Mouse (Mus musculus): ENCODE data around the gene Slc31a2. TPM values are rescaled to one million over a fixed set of nuclear protein-coding genes. Genes with fewer than 3 reads are reported as not detected.
A peak's percentile ranks its signal among the peaks of the same experiment; 100 is the strongest.
"Not testable (repeated sequence)": the region's sequence is repeated elsewhere in the genome, so short reads cannot be mapped to it uniquely, and the experiment has no call there.

Slc31a2 gene
- polyA plus RNA-seq, 1 experiment from 2014 or later: 7.1 TPM

- no peaks in the 10 kb centered on the region for H3K9me3 ChIP-seq
- no peak overlapping the region for H3K4me2 ChIP-seq
- ATAC-seq (ENCODE audit: low FRiP score): no peak
- H3K9ac ChIP-seq: no peak overlapping the region
- H3K4me3 ChIP-seq (replicated peaks): no peak overlapping the region
- H3K36me3 ChIP-seq (replicated peaks): no peaks in the 10 kb centered on the region
- H3K27me3 ChIP-seq: no peaks in the 10 kb centered on the region
- no peak overlapping the region for H3K27ac ChIP-seq
- no peaks in the 10 kb centered on the region for H3K4me1 ChIP-seq
- WGBS: 84% methylated on average over 10 of the region's 10 CpGs
These were observed 2.9 kb downstream of the Slc31a2 start for GRCm38 (mm10) chr4:62265154-62265836.

GRCm38 (mm10) chr4:62266016-62266415, 3.7 kb downstream of the Slc31a2 start:
- not testable (repeated sequence) for H3K4me1 ChIP-seq; H3K9me3 ChIP-seq; H3K4me2 ChIP-seq; H3K27me3 ChIP-seq; H3K27ac ChIP-seq; ATAC-seq (ENCODE audit: low FRiP score); H3K4me3 ChIP-seq (replicated peaks); H3K36me3 ChIP-seq (replicated peaks); H3K9ac ChIP-seq
- 87% methylated on average over 7 of the region's 7 CpGs for WGBS

- Histone ChIP-seq H3K4me2 (no peak overlapping the region), H3K9ac (no peak overlapping the region), H3K4me1 (no peaks in the 10 kb centered on the region), H3K36me3 (replicated peaks) (no peaks in the 10 kb centered on the region), H3K27ac (no peak overlapping the region), H3K9me3 (no peaks in the 10 kb centered on the region), H3K27me3 (no peaks in the 10 kb centered on the region), H3K4me3 (replicated peaks) (no peak overlapping the region)
- ATAC-seq (ENCODE audit: low FRiP score): no peak
- WGBS: 84% methylated on average over 10 of the region's 10 CpGs
These were observed 4.7 kb downstream of the Slc31a2 start for GRCm38 (mm10) chr4:62267101-62267500.

GRCm38 (mm10) chr4:62272696-62273095, 10.3 kb downstream of the Slc31a2 start:
- H3K9me3 ChIP-seq: no peaks in the 10 kb centered on the region
- no peak overlapping the region for H3K9ac ChIP-seq
- WGBS: 90% methylated on average over 10 of the region's 10 CpGs
- no peaks in the 10 kb centered on the region for H3K36me3 ChIP-seq (replicated peaks)
- no peak overlapping the region for H3K4me3 ChIP-seq (replicated peaks)
- no peak for ATAC-seq (ENCODE audit: low FRiP score)
- H3K27me3 ChIP-seq: no peaks in the 10 kb centered on the region
- H3K27ac ChIP-seq: no peak overlapping the region
- H3K4me2 ChIP-seq: no peak overlapping the region
- peaks cover 13% of the 10 kb centered on the region for H3K4me1 ChIP-seq

GRCm38 (mm10) chr4:62273916-62274315, 11.6 kb downstream of the Slc31a2 start:
- H3K4me2 ChIP-seq: no peak overlapping the region
- no peaks in the 10 kb centered on the region for H3K27me3 ChIP-seq
- no peak overlapping the region for H3K9ac ChIP-seq
- H3K9me3 ChIP-seq: no peaks in the 10 kb centered on the region
- ATAC-seq (ENCODE audit: low FRiP score): no peak
- no peak overlapping the region for H3K27ac ChIP-seq
- H3K36me3 ChIP-seq (replicated peaks): no peaks in the 10 kb centered on the region
- peaks cover 13% of the 10 kb centered on the region for H3K4me1 ChIP-seq
- 95% methylated on average over 10 of the region's 10 CpGs for WGBS
- no peak overlapping the region for H3K4me3 ChIP-seq (replicated peaks)

GRCm38 (mm10) chr4:62274841-62275536, 12.6 kb downstream of the Slc31a2 start:
- 6% methylated on average over 12 of the region's 12 CpGs for WGBS
- H3K27me3 ChIP-seq: no peaks in the 10 kb centered on the region
- no peaks in the 10 kb centered on the region for H3K9me3 ChIP-seq
- no peaks in the 10 kb centered on the region for H3K36me3 ChIP-seq (replicated peaks)
- no peak overlapping the region for H3K27ac ChIP-seq
- no peak overlapping the region for H3K4me3 ChIP-seq (replicated peaks)
- H3K9ac ChIP-seq: no peak overlapping the region
- peak; percentile 64 for ATAC-seq (ENCODE audit: low FRiP score)
- peaks cover 13% of the 10 kb centered on the region for H3K4me1 ChIP-seq
- peak overlapping the region; percentile 24 for H3K4me2 ChIP-seq

GRCm38 (mm10) chr4:62276642-62277041, 14.3 kb downstream of the Slc31a2 start:
- no peaks in the 10 kb centered on the region for H3K36me3 ChIP-seq (replicated peaks)
- H3K4me1 ChIP-seq: peaks cover 13% of the 10 kb centered on the region
- no peak overlapping the region for H3K4me3 ChIP-seq (replicated peaks)
- H3K4me2 ChIP-seq: no peak overlapping the region
- no peak for ATAC-seq (ENCODE audit: low FRiP score)
- no peak overlapping the region for H3K27ac ChIP-seq
- H3K9ac ChIP-seq: no peak overlapping the region
- no peaks in the 10 kb centered on the region for H3K27me3 ChIP-seq
- 89% methylated on average over 10 of the region's 10 CpGs for WGBS
- H3K9me3 ChIP-seq: no peaks in the 10 kb centered on the region

- Histone ChIP-seq H3K36me3 (replicated peaks) (no peaks in the 10 kb centered on the region), H3K4me1 (peaks cover 13% of the 10 kb centered on the region), H3K9ac (no peak overlapping the region), H3K4me3 (replicated peaks) (no peak overlapping the region), H3K27me3 (no peaks in the 10 kb centered on the region), H3K4me2 (no peak overlapping the region), H3K9me3 (no peaks in the 10 kb centered on the region), H3K27ac (no peak overlapping the region)
- ATAC-seq (ENCODE audit: low FRiP score): no peak
- WGBS: 78% methylated on average over 3 of the region's 3 CpGs
These were observed 14.9 kb downstream of the Slc31a2 start for GRCm38 (mm10) chr4:62277222-62277621.

- Histone ChIP-seq H3K27ac (no peak overlapping the region), H3K9ac (no peak overlapping the region), H3K27me3 (no peaks in the 10 kb centered on the region), H3K36me3 (replicated peaks) (no peaks in the 10 kb centered on the region), H3K9me3 (no peaks in the 10 kb centered on the region), H3K4me3 (replicated peaks) (no peak overlapping the region), H3K4me1 (peaks cover 13% of the 10 kb centered on the region), H3K4me2 (no peak overlapping the region)
- WGBS: 86% methylated on average over 4 of the region's 4 CpGs
- ATAC-seq (ENCODE audit: low FRiP score): no peak
These were observed 15.7 kb downstream of the Slc31a2 start for GRCm38 (mm10) chr4:62278081-62278480.

- no peaks in the 10 kb centered on the region for H3K9me3 ChIP-seq
- H3K4me1 ChIP-seq: no peaks in the 10 kb centered on the region
- no peaks in the 10 kb centered on the region for H3K27me3 ChIP-seq
- no peak overlapping the region for H3K4me3 ChIP-seq (replicated peaks)
- no peaks in the 10 kb centered on the region for H3K36me3 ChIP-seq (replicated peaks)
- H3K27ac ChIP-seq: no peak overlapping the region
- no peak overlapping the region for H3K4me2 ChIP-seq
- no peak overlapping the region for H3K9ac ChIP-seq
- WGBS: 61% methylated on average over 5 of the region's 5 CpGs
- ATAC-seq (ENCODE audit: low FRiP score): no peak
These were observed 19.0 kb downstream of the Slc31a2 start for GRCm38 (mm10) chr4:62281319-62281718.

GRCm38 (mm10) chr4:62282969-62283368, 20.6 kb downstream of the Slc31a2 start:
- Histone ChIP-seq H3K9ac (no peak overlapping the region), H3K27me3 (0 out of 2 replicates have a peak, but pooled peaks cover 3% of the 10 kb centered on the region), H3K36me3 (replicated peaks) (no peaks in the 10 kb centered on the region), H3K4me1 (peaks cover 14% of the 10 kb centered on the region), H3K9me3 (no peaks in the 10 kb centered on the region), H3K4me3 (replicated peaks) (no peak overlapping the region), H3K27ac (no peak overlapping the region), H3K4me2 (no peak overlapping the region)
- ATAC-seq (ENCODE audit: low FRiP score): no peak
- WGBS: 90% methylated on average over 7 of the region's 7 CpGs

- H3K27ac ChIP-seq: no peak overlapping the region
- no peak for ATAC-seq (ENCODE audit: low FRiP score)
- 73% methylated on average over 8 of the region's 8 CpGs for WGBS
These were observed 23.2 kb downstream of the Slc31a2 start for GRCm38 (mm10) chr4:62285576-62285975.

More at GRCm38 (mm10) chr4:62285576-62285975, 23.2 kb downstream of the Slc31a2 start:
- H3K4me3 ChIP-seq (replicated peaks): no peak overlapping the region
- peaks cover 15% of the 10 kb centered on the region for H3K4me1 ChIP-seq
- no peaks in the 10 kb centered on the region for H3K9me3 ChIP-seq
- H3K27me3 ChIP-seq: 0 out of 2 replicates have a peak, but pooled peaks cover 3% of the 10 kb centered on the region
- H3K4me2 ChIP-seq: peak overlapping the region; percentile 92
- H3K36me3 ChIP-seq (replicated peaks): no peaks in the 10 kb centered on the region
- H3K9ac ChIP-seq: no peak overlapping the region

Measured in forebrain, embryonic 12.5 days (tissue).